Mouse (Mus musculus) gastrocnemius, postnatal 25 days (tissue): ENCODE measurements around the gene 1110008L16Rik. TPM values are rescaled to one million over a fixed set of nuclear protein-coding genes. Genes with fewer than 3 reads are reported as not detected.
"Not testable (repeated sequence)": the region's sequence is repeated elsewhere in the genome, so short reads cannot be mapped to it uniquely, and the experiment has no call there.

Source experiments
- DNase-seq: peaks from one replicate; pipeline ENCODE4 v3.0.0; 2022
- total RNA-seq, 2 experiments: library from RNA; stranded (reverse); gene quantifications; 1 replicate in 1 of 2; 2 replicates in 1 of 2; pipeline ENCODE4 v1.2.3; 2021

Gene 1110008L16Rik
- total RNA-seq, 2 experiments from 2014 or later: 8.7 to 8.9 TPM

DNA sequence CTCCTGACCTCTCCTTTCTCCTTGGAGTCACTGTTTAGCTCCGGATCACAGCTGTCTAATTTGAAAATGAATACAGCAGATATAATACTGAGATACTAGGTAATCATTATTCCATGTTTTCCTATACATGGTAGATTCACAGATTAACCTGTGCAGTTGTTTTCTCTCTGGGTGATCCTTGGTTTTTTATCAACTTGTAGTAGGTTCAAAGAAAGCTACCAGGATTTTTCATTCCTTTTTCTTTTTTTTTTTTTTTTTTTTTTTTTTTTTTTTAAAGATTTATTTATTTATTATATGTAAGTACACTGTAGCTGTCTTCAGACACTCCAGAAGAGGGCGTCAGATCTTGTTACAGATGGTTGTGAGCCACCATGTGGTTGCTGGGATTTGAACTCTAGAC, 39.1 kb downstream of the 1110008L16Rik start:
- DNase-seq: not testable (repeated sequence)

DNA sequence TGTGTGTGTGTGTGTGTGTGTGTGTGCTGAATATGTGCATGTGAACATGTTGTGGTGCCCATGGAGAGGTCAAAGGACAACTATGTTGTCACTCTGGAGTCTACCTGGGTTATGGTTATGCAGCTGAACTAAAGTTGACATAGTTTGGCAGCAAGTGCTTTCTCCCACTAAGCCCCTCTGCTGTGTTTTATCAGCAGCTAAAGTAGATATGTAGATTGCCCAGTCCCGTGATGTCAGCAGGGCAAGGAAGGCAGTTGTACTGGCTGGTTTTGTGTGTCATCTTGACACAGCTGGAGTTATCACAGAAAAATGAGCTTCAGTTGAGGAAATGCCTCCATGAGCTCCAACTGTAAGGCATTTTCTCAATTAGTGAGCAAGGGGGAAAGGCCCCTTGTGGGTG, 43.7 kb downstream of the 1110008L16Rik start:
- DNase-seq: not testable (repeated sequence)

GRCm38 (mm10) chr12:55343998-55344397, 44.6 kb downstream of the 1110008L16Rik start:
- DNase-seq: no peak

- no peak for DNase-seq
Measured at GRCm38 (mm10) chr12:55344583-55344982, 45.2 kb downstream of the 1110008L16Rik start.

- no peak for DNase-seq
Measured at GRCm38 (mm10) chr12:55353423-55353822, 54.0 kb downstream of the 1110008L16Rik start.

- DNase-seq: no peak
Measured at GRCm38 (mm10) chr12:55354904-55355303, 55.5 kb downstream of the 1110008L16Rik start.

DNA sequence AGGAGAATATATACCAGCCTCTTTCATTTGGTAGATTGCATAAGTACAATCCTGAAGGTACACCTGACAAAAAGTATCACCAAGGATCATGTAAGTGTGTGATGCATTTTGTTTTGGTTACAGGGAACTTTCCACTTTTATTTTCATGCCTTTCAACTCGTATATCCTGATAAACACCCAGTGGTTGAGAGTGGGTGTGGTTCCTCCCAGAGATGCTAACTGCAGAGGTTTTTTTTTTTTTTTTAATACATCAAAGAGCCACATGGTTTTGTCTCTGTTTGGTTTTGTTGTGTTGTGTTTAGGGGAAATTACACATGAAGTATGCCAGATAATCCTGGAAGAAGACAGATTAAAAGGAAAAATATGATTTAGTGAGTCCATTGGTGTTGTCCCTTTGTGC, 57.9 kb downstream of the 1110008L16Rik start:
- DNase-seq: no peak

DNA sequence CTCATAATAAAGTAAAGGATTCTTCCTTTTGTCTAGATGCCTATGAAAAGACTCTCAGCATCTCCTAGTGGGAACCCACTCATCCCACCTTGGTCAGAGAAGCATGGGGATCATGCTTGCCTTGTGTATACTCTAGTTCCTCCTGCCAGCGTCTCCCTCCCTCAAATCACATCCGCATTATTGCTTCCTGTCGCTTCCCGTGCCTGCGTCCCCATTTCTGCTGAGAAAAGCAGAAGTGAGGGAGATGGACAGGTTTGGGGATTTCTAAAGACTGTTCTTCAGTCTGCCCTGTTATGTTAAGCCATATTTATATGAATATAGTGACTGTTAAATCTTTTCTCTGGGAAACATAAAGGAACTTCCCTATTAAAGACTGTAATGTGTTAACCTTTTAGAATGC, 61.6 kb downstream of the 1110008L16Rik start:
- DNase-seq: no peak

DNA sequence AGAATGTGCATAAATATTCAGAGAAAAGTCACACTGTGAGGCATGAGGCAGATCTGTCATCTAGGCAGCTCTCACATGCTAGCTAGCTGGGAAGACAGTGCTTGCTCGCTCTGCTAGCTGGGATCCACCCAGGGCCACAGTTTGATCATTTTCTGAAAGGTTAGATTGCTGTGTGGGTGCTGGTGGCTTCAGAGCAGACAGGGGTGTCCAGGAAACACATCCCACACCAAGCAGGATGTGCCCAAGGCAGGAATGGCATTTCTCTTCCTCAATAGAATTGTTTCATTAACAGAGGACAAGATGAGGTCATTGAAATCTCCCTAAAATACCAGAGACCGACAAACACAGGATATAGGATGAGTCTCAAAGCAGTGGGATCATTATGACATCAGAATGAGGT, 65.7 kb downstream of the 1110008L16Rik start:
- DNase-seq: no peak

GRCm38 (mm10) chr12:55372424-55373055, 73.2 kb downstream of the 1110008L16Rik start:
- DNase-seq: no peak

- no peak for DNase-seq
Measured at GRCm38 (mm10) chr12:55376956-55377609, 77.7 kb downstream of the 1110008L16Rik start.

DNA sequence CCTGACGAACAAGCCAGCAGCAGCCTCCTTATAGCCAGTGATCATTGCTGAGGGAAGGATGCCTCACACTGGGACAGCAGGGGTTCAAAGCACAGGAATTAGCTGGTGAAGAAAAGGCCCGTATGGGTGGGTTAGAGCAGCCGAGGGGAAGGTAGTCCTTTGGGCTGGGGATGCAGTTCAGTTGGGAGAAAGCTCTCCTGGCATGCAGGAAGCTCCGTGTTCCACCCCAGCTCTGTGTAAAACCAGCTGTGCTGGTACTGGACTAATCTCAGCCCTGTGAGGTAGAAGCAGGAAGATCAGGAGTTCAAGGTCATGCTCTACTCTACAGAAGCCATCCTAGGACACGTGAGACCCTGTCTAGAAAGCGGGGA, 78.2 kb downstream of the 1110008L16Rik start:
- DNase-seq: no peak

- DNase-seq: no peak
Measured at GRCm38 (mm10) chr12:55384023-55384749, 84.8 kb downstream of the 1110008L16Rik start, which contains the start of gene Psma6. Gene Psma6 (plus strand): TSS chr12:55384222.

GRCm38 (mm10) chr12:55384826-55385225, 85.4 kb downstream of the 1110008L16Rik start:
- DNase-seq: no peak

GRCm38 (mm10) chr12:55385931-55386330, 86.6 kb downstream of the 1110008L16Rik start:
- DNase-seq: peak; percentile 61

DNA sequence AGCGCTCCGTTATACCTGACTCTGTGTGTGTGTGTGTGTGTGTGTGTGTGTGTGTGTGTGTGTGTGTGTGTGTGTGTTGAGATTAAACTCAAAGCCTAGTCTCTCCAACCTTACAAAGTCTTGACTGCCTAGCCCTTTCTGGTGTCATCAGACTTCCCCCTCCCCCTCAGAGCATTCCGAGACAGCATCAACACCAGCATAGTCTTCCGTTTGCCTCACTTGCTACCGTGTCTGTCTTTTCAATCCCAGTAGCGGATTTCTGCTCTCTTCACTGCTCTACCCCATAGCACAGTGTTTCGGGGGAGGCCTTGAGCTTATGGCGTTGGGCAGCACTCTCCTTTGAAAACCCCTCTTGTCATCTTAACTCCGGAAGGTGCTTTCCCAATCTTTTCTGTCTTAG, 87.1 kb downstream of the 1110008L16Rik start:
- no peak for DNase-seq

DNA sequence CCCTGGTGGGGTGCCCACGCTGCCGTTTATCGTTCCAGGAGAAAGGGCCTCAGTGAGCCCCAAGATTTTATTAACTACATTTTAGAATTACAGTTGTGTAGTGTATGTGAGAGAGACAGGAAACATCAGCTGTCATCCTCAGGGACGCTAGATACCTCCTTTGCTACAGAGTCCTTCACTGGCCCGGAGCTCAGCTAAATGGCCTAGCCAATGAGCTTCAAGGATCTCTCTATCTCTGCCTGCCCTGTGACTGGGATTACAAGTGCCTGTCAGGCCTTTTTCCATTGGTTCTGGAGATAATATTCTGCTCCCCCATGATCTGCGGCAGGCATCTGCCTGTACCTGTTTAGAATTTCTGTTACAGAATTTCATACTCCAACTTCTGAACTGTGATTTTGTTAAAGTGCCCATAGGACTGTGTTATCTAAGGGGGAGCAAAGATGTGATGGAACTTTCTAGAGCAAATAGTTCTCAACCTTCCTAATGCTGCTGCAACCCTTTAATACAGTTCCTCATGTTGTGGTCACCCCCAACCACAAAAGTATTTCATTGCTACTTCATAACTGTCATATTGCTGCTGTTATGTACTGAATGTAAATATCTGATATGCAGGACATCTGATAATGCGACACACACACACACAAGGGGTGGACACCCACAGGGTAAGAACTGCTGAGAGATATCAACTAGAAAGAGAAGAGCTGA, 87.9 kb downstream of the 1110008L16Rik start:
- DNase-seq: no peak

- DNase-seq: no peak
Measured at GRCm38 (mm10) chr12:55387788-55388465, 88.5 kb downstream of the 1110008L16Rik start.

GRCm38 (mm10) chr12:55388478-55388877, 89.1 kb downstream of the 1110008L16Rik start:
- DNase-seq: peak; percentile 57

DNA sequence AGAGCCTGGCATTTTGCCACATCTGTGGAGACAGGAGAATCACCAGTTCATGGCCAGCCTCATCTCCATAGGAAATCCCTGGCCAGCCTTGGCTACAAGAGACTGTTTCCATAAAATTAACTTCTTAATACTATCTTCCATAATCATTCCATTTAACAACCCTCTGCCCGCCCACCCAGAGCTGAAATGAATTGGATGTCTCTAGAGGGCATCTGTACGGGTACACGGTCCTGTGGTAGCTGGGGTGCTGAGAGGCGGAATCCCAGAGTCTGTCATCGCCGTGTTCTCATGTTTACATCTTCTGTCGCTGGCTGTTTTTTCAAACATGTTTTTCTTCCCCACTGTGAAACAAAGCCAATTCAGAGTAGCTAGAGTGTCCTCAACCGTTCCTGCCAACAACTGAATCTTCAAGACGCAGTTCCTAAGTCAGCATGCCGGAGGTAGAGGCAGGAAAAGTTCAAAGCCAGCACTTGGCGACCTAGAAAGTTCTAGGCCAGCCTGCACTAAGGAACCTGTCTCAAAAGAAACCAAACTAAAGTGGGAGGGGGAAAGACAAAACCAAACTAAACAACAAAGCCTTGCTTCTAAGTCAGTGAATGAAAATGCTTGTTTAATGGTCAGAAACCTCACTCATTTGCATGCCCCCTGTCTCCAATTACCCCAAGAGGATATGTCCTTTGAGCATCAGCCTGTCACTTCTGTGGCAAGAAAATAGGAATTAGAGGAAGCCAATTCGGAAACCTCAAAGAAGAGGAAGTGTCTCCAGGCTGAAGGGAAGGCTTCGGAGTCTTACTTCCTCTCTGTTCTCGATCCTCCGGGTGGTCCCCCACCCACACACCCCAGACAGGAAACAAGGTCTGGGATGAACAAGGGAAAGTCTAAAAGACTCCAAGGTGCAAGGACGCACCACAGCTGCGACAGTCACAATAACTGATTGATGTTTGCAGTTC, 90.0 kb downstream of the 1110008L16Rik start:
- DNase-seq: no peak

DNA sequence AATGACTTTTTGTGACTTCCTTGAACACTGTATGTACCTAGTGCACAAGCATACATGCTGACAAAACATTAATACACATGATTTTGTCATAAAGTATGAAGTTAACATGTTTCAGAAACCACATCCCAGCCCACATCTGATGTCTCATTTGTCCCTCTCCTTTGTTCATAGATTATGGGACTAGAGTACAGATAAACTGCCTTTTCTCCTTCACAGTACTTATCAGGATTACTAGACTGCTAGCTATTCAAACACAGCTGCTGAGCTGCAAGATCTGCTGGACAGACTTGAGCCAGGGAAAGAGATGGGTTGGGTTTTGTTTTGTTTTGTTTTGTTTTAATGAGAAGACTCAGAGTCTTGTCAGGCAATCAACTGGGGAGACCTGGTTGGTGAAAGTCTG, 92.7 kb downstream of the 1110008L16Rik start:
- no peak for DNase-seq
